Mouse (Mus musculus) forebrain, embryonic 13.5 days (tissue): ENCODE results near the gene Skint8. TPM values are rescaled to one million over a fixed set of nuclear protein-coding genes. Genes with fewer than 3 reads are reported as not detected.
"Not testable (repeated sequence)": the region's sequence is repeated elsewhere in the genome, so short reads cannot be mapped to it uniquely, and the experiment has no call there.

Experiments used
- ATAC-seq: fragments of 200-750 bp; cut with Nextera tagmentation; 2 replicates; pipeline ENCODE4 v1.8.0; 2017
- H3K27ac ChIP-seq: fragments of 300-500 bp; sonication (generic); 2 replicates; pipeline ENCODE4 v1.5.1; 2015; ENCODE audit warnings: inconsistent platforms, mild to moderate bottlenecking, moderate library complexity
- H3K27me3 ChIP-seq: fragments of 300-500 bp; sonication (generic); 2 replicates; pipeline ENCODE4 v1.6.1; 2015; ENCODE audit warnings: mild to moderate bottlenecking, inconsistent platforms
- H3K36me3 ChIP-seq: fragments of 300-500 bp; sonication (generic); 2 replicates; pipeline ENCODE4 v1.6.1; 2015; ENCODE audit warnings: mild to moderate bottlenecking, inconsistent platforms; ENCODE audit not compliant: poor library complexity, severe bottlenecking
- H3K4me1 ChIP-seq: fragments of 300-500 bp; sonication (generic); 2 replicates; pipeline ENCODE4 v1.6.1; 2015; ENCODE audit warnings: inconsistent platforms
- H3K4me2 ChIP-seq: fragments of 300-500 bp; sonication (generic); 2 replicates; pipeline ENCODE4 v1.6.1; 2015; ENCODE audit warnings: inconsistent platforms, mild to moderate bottlenecking, moderate library complexity
- H3K4me3 ChIP-seq: fragments of 300-500 bp; sonication (generic); 2 replicates; pipeline ENCODE4 v1.5.1; 2015; ENCODE audit warnings: mild to moderate bottlenecking, inconsistent platforms
- H3K9ac ChIP-seq: fragments of 300-500 bp; sonication (generic); 2 replicates; pipeline ENCODE4 v1.6.1; 2015; ENCODE audit warnings: mild to moderate bottlenecking, inconsistent platforms
- H3K9me3 ChIP-seq: fragments of 300-500 bp; sonication (generic); replicated peaks from 2 replicates; pipeline ENCODE4 v1.6.1; 2016; ENCODE audit warnings: inconsistent platforms
- WGBS: fragments of 180-500 bp; shearing (Covaris S2); methylation state at CpG from one replicate; pipeline ENCODE4 v1.1.7; 2015; 5-methylcytosine and 5-hydroxymethylcytosine counted together
- polyA plus RNA-seq: library from polyadenylated mRNA; unstranded; fragments of >200 nt; fragmentation: Nextera tagmentation; extraction: Ambion mirVana; gene quantifications from 2 replicates; pipeline ENCODE4 v1.2.1, GENCODE M21; 2015

Gene Skint8
- polyA plus RNA-seq: not detected in 2 replicates

GRCm38 (mm10) chr4:111919092-111919491 is at the start of gene Skint8:
TSS of gene Skint8 (plus strand) at chr4:111919392.
- Histone ChIP-seq H3K27ac (no peak within 1 kb of the TSS), H3K36me3 (no peaks in the 10 kb centered on the region), H3K9ac (no peak within 1 kb of the TSS), H3K4me1 (no peaks in the 10 kb centered on the region), H3K4me3 (no peak within 1 kb of the TSS), H3K27me3 (no peaks in the 10 kb centered on the region), H3K9me3 (0 out of 2 replicates have a peak, but pooled peaks cover 4% of the 10 kb centered on the region), H3K4me2 (no peak within 1 kb of the TSS)
- WGBS: 87% methylated on average over 1 of the region's 1 CpGs
- no peak for ATAC-seq

GRCm38 (mm10) chr4:111880112-111880875 is 38.9 kb upstream of the Skint8 start:
- 41% methylated on average over 4 of the region's 4 CpGs for WGBS
- ATAC-seq: no peak

GRCm38 (mm10) chr4:111883543-111883942 is 35.6 kb upstream of the Skint8 start:
- Histone ChIP-seq H3K9ac (no peak overlapping the region), H3K4me3 (no peak overlapping the region), H3K4me1 (no peaks in the 10 kb centered on the region), H3K4me2 (no peak overlapping the region), H3K36me3 (no peaks in the 10 kb centered on the region), H3K27ac (no peak overlapping the region), H3K9me3 (no peaks in the 10 kb centered on the region), H3K27me3 (no peaks in the 10 kb centered on the region)
- 91% methylated on average over 12 of the region's 12 CpGs for WGBS
- no peak for ATAC-seq

More at GRCm38 (mm10) chr4:111880112-111880875, 38.9 kb upstream of the Skint8 start:
- no peak overlapping the region for H3K9ac ChIP-seq
- no peak overlapping the region for H3K4me3 ChIP-seq
- H3K4me2 ChIP-seq: no peak overlapping the region
- no peaks in the 10 kb centered on the region for H3K4me1 ChIP-seq
- H3K9me3 ChIP-seq: no peaks in the 10 kb centered on the region
- no peaks in the 10 kb centered on the region for H3K27me3 ChIP-seq
- H3K27ac ChIP-seq: no peak overlapping the region
- no peaks in the 10 kb centered on the region for H3K36me3 ChIP-seq

- no peaks in the 10 kb centered on the region for H3K27me3 ChIP-seq
- no peak overlapping the region for H3K4me3 ChIP-seq
- H3K4me1 ChIP-seq: no peaks in the 10 kb centered on the region
- H3K27ac ChIP-seq: no peak overlapping the region
- no peak overlapping the region for H3K9ac ChIP-seq
- no peaks in the 10 kb centered on the region for H3K9me3 ChIP-seq
- H3K4me2 ChIP-seq: no peak overlapping the region
- ATAC-seq: peak; percentile 71
- no peaks in the 10 kb centered on the region for H3K36me3 ChIP-seq
- WGBS: 12% methylated on average over 7 of the region's 7 CpGs
Observed at GRCm38 (mm10) chr4:111886018-111886417, 33.2 kb upstream of the Skint8 start.

GRCm38 (mm10) chr4:111886607-111887006 is 32.6 kb upstream of the Skint8 start:
- peak; percentile 91 for ATAC-seq
- Histone ChIP-seq H3K9me3 (no peaks in the 10 kb centered on the region), H3K27me3 (no peaks in the 10 kb centered on the region), H3K4me1 (no peaks in the 10 kb centered on the region), H3K9ac (no peak overlapping the region), H3K36me3 (no peaks in the 10 kb centered on the region), H3K27ac (no peak overlapping the region), H3K4me3 (no peak overlapping the region), H3K4me2 (no peak overlapping the region)
- WGBS: 24% methylated on average over 4 of the region's 4 CpGs

- H3K27me3 ChIP-seq: no peaks in the 10 kb centered on the region
- H3K9me3 ChIP-seq: no peaks in the 10 kb centered on the region
- H3K36me3 ChIP-seq: no peaks in the 10 kb centered on the region
- H3K4me3 ChIP-seq: no peak overlapping the region
- H3K9ac ChIP-seq: no peak overlapping the region
- H3K27ac ChIP-seq: no peak overlapping the region
- H3K4me1 ChIP-seq: no peaks in the 10 kb centered on the region
- H3K4me2 ChIP-seq: no peak overlapping the region
- ATAC-seq: no peak
Observed at GRCm38 (mm10) chr4:111892138-111892537, 27.1 kb upstream of the Skint8 start.

GRCm38 (mm10) chr4:111897755-111898154 is 21.4 kb upstream of the Skint8 start:
- WGBS: 51% methylated on average over 1 of the region's 1 CpGs
- Histone ChIP-seq H3K36me3 (no peaks in the 10 kb centered on the region), H3K4me1 (no peaks in the 10 kb centered on the region), H3K4me3 (no peak overlapping the region), H3K4me2 (no peak overlapping the region), H3K9me3 (no peaks in the 10 kb centered on the region), H3K9ac (no peak overlapping the region), H3K27ac (no peak overlapping the region), H3K27me3 (no peaks in the 10 kb centered on the region)
- no peak for ATAC-seq

GRCm38 (mm10) chr4:111898566-111898965 is 20.6 kb upstream of the Skint8 start:
- WGBS: 68% methylated on average over 4 of the region's 4 CpGs
- Histone ChIP-seq H3K9ac (no peak overlapping the region), H3K27ac (no peak overlapping the region), H3K9me3 (no peaks in the 10 kb centered on the region), H3K27me3 (no peaks in the 10 kb centered on the region), H3K36me3 (no peaks in the 10 kb centered on the region), H3K4me3 (no peak overlapping the region), H3K4me1 (no peaks in the 10 kb centered on the region), H3K4me2 (no peak overlapping the region)
- ATAC-seq: no peak

GRCm38 (mm10) chr4:111900491-111900890 is 18.7 kb upstream of the Skint8 start:
- not testable (repeated sequence) for H3K4me3 ChIP-seq, H3K36me3 ChIP-seq, H3K4me2 ChIP-seq, H3K27me3 ChIP-seq, H3K9ac ChIP-seq, H3K4me1 ChIP-seq, H3K9me3 ChIP-seq, ATAC-seq, H3K27ac ChIP-seq
- 78% methylated on average over 1 of the region's 1 CpGs for WGBS

GRCm38 (mm10) chr4:111901473-111901872 is 17.7 kb upstream of the Skint8 start:
- WGBS: 59% methylated on average over 1 of the region's 1 CpGs
- H3K9ac ChIP-seq: no peak overlapping the region
- H3K36me3 ChIP-seq: no peaks in the 10 kb centered on the region
- H3K27ac ChIP-seq: no peak overlapping the region
- H3K4me3 ChIP-seq: no peak overlapping the region
- no peaks in the 10 kb centered on the region for H3K4me1 ChIP-seq
- no peak for ATAC-seq
- no peak overlapping the region for H3K4me2 ChIP-seq
- H3K27me3 ChIP-seq: no peaks in the 10 kb centered on the region
- H3K9me3 ChIP-seq: no peaks in the 10 kb centered on the region

- Histone ChIP-seq H3K27me3 (no peaks in the 10 kb centered on the region), H3K9ac (no peak within 1 kb of the TSS), H3K4me2 (no peak within 1 kb of the TSS), H3K9me3 (no peaks in the 10 kb centered on the region), H3K4me3 (no peak within 1 kb of the TSS), H3K36me3 (no peaks in the 10 kb centered on the region), H3K4me1 (no peaks in the 10 kb centered on the region), H3K27ac (no peak within 1 kb of the TSS)
- ATAC-seq: no peak
Observed at GRCm38 (mm10) chr4:111902775-111903174, 16.4 kb upstream of the Skint8 start, which contains the start of gene Slc5a9. TSS of gene Slc5a9 (minus strand) at chr4:111902918.

- Histone ChIP-seq H3K36me3 (no peaks in the 10 kb centered on the region), H3K27me3 (no peaks in the 10 kb centered on the region), H3K27ac (no peak overlapping the region), H3K4me3 (no peak overlapping the region), H3K4me1 (no peaks in the 10 kb centered on the region), H3K9me3 (no peaks in the 10 kb centered on the region), H3K4me2 (no peak overlapping the region), H3K9ac (no peak overlapping the region)
- ATAC-seq: no peak; the same call in 1 of the 2 replicates
- whole genome bisulfite sequencing: 50% methylated on average over 2 of the region's 2 CpGs
Observed at GRCm38 (mm10) chr4:111907926-111908325, 11.3 kb upstream of the Skint8 start.

GRCm38 (mm10) chr4:111961309-111961708 is 42.1 kb downstream of the Skint8 start:
- Histone ChIP-seq H3K4me1 (no peaks in the 10 kb centered on the region), H3K27me3 (no peaks in the 10 kb centered on the region), H3K36me3 (no peaks in the 10 kb centered on the region), H3K4me2 (no peak overlapping the region), H3K9me3 (no peaks in the 10 kb centered on the region), H3K27ac (no peak overlapping the region), H3K4me3 (no peak overlapping the region), H3K9ac (no peak overlapping the region)
- ATAC-seq: no peak
- 33% methylated on average over 1 of the region's 1 CpGs for WGBS
